Comparison of ENCODE assay signal across 13 mouse cellular contexts in the genomic region with DNA sequence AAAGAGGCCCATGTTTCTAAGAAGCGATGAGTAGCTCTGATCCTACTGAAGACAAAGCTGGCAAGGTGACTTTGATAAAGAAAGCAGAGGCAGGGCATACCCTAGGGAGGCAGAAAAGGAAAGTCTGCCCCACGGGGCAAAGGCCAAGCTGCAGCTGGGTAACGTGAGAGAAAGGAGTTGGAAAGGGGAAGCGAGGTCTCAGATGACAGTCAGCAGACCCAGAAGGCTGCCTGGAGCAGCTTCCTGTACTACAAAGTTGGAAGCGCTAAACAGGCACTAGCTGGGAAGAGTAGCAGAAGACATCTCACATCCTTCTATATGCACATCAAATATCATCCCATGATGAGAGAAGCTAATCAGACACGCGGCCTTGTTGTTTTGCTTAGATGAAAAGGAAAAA. TPM values are rescaled to one million over a fixed set of nuclear protein-coding genes. Genes with fewer than 3 reads are reported as not detected.
DNase-seq lines count a peak whose midpoint lies in the region; ATAC-seq and TF ChIP-seq lines count a peak whose summit lies in the region.
"Had no signal": no experiment of that assay in that cellular context is flagged by ENCODE, and none has a peak within 500 bp of the region (broad histone marks: within the 10 kb centered on the region; RNA-seq: fewer than 3 reads in every experiment).

No protein-coding gene starts in this region.

- peak overlapping the region; percentile 65 for H3K27ac ChIP-seq in embryonic fibroblast, embryonic 13.5 days (ENCODE audit: insufficient read depth, low read length)
- no peak overlapping the region for H3K27ac ChIP-seq in intestine, postnatal 0 days (ENCODE audit: low read depth, low read length)
- H3K27ac ChIP-seq: heart, embryonic 13.5 days; liver, embryonic 14.5 days had no signal

- no peak for ATAC-seq in intestine, postnatal 0 days
- ATAC-seq: CD4-positive, CD25-positive, alpha-beta regulatory T cell, adult 4 months had no signal

- no peak overlapping the region for H3K4me3 ChIP-seq in embryonic fibroblast, embryonic 13.5 days (ENCODE audit: insufficient read depth, low read length)
- H3K4me3 ChIP-seq in intestine, postnatal 0 days (ENCODE audit: low read depth, low read length) = no peak overlapping the region
- H3K4me3 ChIP-seq: erythroblast, embryonic 14.5 days; heart, embryonic 13.5 days had no signal

- no peak overlapping the region for H3K9ac ChIP-seq in intestine, postnatal 0 days (ENCODE audit: low read depth, low read length)
- H3K9ac ChIP-seq: heart, embryonic 13.5 days; liver, embryonic 14.5 days had no signal

- WGBS in intestine, postnatal 0 days = 56% methylated on average over 7 of the region's 7 CpGs

- no peak for TF ChIP-seq CTCF in embryonic fibroblast, embryonic 13.5 days (IDR thresholded peaks at IDR 0.05; ENCODE audit: borderline replicate concordance, insufficient read depth, low read length)
- TF ChIP-seq CTCF in intestine, postnatal 0 days (IDR thresholded peaks at IDR 0.05; ENCODE audit: low read depth) = no peak

- DNase-seq in gastrocnemius, adult 18-20 months (ENCODE audit: low spot score) = peak; percentile 50
- no peak for DNase-seq in gastrocnemius, postnatal 14 days
- peak; percentile 80 for DNase-seq in 416B (ENCODE audit: low read depth)
- peak; percentile 51 to 52 for DNase-seq in kidney, postnatal 4 days
- no peak for DNase-seq in left cerebral cortex, adult 11 months (ENCODE audit: low spot score)
- no peak for DNase-seq in thymus, postnatal 0 days (ENCODE audit: low spot score)
- DNase-seq: right cerebral cortex, adult 18-20 months had no signal

- intact Hi-C loops in gastrocnemius, postnatal 14 days (cut with DNase I; ENCODE audit: low total_unique reads) = no loop called here

- no peak for TF ChIP-seq POLR2A in embryonic fibroblast, embryonic 13.5 days (IDR thresholded peaks at IDR 0.05; ENCODE audit: low read depth, low read length)

- H3K9me3 ChIP-seq in intestine, postnatal 0 days (ENCODE audit: control insufficient read depth) = no peaks in the 10 kb centered on the region
- H3K9me3 ChIP-seq: heart, embryonic 13.5 days had no signal

- H3K4me2 ChIP-seq in intestine, postnatal 0 days (replicated peaks; ENCODE audit: low read depth) = no peak overlapping the region
- H3K4me2 ChIP-seq: heart, embryonic 13.5 days had no signal

- no peaks in the 10 kb centered on the region for H3K27me3 ChIP-seq in intestine, postnatal 0 days (replicated peaks; ENCODE audit: control insufficient read depth, insufficient read depth, low read length)
- H3K27me3 ChIP-seq: heart, embryonic 13.5 days had no signal

- peaks cover 8% of the 10 kb centered on the region for H3K4me1 ChIP-seq in embryonic fibroblast, embryonic 13.5 days (ENCODE audit: control insufficient read depth, insufficient read depth, low read length)
- H3K4me1 ChIP-seq in intestine, postnatal 0 days (replicated peaks; ENCODE audit: control insufficient read depth, insufficient read depth, low read length) = no peaks in the 10 kb centered on the region

- no peaks in the 10 kb centered on the region for H3K36me3 ChIP-seq in intestine, postnatal 0 days (ENCODE audit: control insufficient read depth, insufficient read depth)
- H3K36me3 ChIP-seq: heart, embryonic 13.5 days had no signal

RNA-seq across cellular contexts. Expression of gene Dtnbp1, which starts 3.9 kb away (rescaled TPM):
- total RNA-seq in gastrocnemius, adult 18-20 months (2021) = 10 to 100 TPM; 66.3 to 78.4 TPM
- total RNA-seq in gastrocnemius, postnatal 14 days (2021) = 10 to 100 TPM; 28.3 to 31.4 TPM
- polyA plus RNA-seq in embryonic fibroblast, embryonic 13.5 days (2011; ENCODE audit: insufficient read length, low read depth, missing spikeins) = 56.6 and 58.1 TPM in 2 replicates
- polyA plus RNA-seq in intestine, postnatal 0 days (2015; fragmentation: Nextera tagmentation; extraction: Ambion mirVana) = 65.2 and 69.7 TPM in 2 replicates
- 79.4 and 88.5 TPM in 2 replicates for polyA plus RNA-seq in thymus, postnatal 0 days (2015; fragmentation: Nextera tagmentation; extraction: Ambion mirVana)

Comparison
In these comparisons a context has a peak if more than half of its experiments do, and no peak if none do; other contexts are left out.
1. DNase-seq: peak in gastrocnemius, adult 18-20 months (single experiment), 416B (single experiment) and kidney, postnatal 4 days (2 of 2); none in gastrocnemius, postnatal 14 days (single experiment), left cerebral cortex, adult 11 months (single experiment) and thymus, postnatal 0 days (single experiment).